12 mouse cellular contexts compared by ENCODE assay signal in the genomic region with DNA sequence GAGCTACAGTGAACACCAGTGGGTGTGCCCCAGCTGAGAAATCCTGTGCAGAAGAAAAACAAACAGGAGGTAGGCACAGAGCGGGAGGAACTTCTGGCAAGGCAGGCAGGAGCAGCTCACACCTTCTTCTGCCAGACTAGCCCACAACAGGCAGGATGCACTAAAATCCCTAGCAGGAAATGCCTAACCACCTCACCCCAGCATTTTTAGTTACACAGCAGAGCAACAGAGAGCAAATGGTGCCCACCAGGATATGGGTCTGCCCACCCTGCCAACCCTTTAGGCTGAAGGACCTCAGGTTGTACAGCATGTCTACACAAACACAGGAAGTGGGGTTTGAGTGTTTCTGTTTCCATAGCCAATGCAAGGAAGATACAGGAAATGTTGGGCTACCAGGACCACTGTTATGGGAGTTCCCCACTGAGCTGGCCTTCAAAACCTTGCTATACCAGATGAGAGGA. TPM values are rescaled to one million over a fixed set of nuclear protein-coding genes. Genes with fewer than 3 reads are reported as not detected.
DNase-seq lines count a peak whose midpoint lies in the region; ATAC-seq lines count a peak whose summit lies in the region.
"Had no signal": no experiment of that assay in that cellular context is flagged by ENCODE, and none has a peak within 500 bp of the region (broad histone marks: within the 10 kb centered on the region; RNA-seq: fewer than 3 reads in every experiment).

No protein-coding gene starts in this region.

- H3K27ac ChIP-seq in intestine, embryonic 15.5 days = peak overlapping the region; percentile 27; the same call in 1 of the 2 replicates
- H3K27ac ChIP-seq: midbrain, embryonic 15.5 days had no signal

- 75% methylated on average over 1 of the region's 1 CpGs for WGBS in intestine, embryonic 15.5 days

- peaks cover 21% of the 10 kb centered on the region for H3K4me1 ChIP-seq in intestine, embryonic 15.5 days (replicated peaks)

- ATAC-seq in intestine, embryonic 15.5 days = no peak
- ATAC-seq in neutrophil, adult 5-6 weeks (ENCODE audit: extremely low read depth, insufficient number of reproducible peaks, low FRiP score, poor library complexity, severe bottlenecking) = peak; percentile 16; the same call in 1 of the 2 replicates
- ATAC-seq: midbrain, embryonic 15.5 days had no signal

- H3K27me3 ChIP-seq in intestine, embryonic 15.5 days (replicated peaks) = no peaks in the 10 kb centered on the region
- H3K27me3 ChIP-seq: midbrain, embryonic 15.5 days had no signal

- no peaks in the 10 kb centered on the region for H3K9me3 ChIP-seq in intestine, embryonic 15.5 days
- H3K9me3 ChIP-seq: midbrain, embryonic 15.5 days had no signal

- no peak overlapping the region for H3K4me3 ChIP-seq in intestine, embryonic 15.5 days (replicated peaks)
- H3K4me3 ChIP-seq: erythroblast, embryonic 14.5 days; midbrain, embryonic 15.5 days had no signal

- no peak overlapping the region for H3K9ac ChIP-seq in intestine, embryonic 15.5 days
- H3K9ac ChIP-seq: midbrain, embryonic 15.5 days had no signal

- no peaks in the 10 kb centered on the region for H3K36me3 ChIP-seq in intestine, embryonic 15.5 days
- H3K36me3 ChIP-seq: midbrain, embryonic 15.5 days had no signal

- peak; percentile 21 for DNase-seq in kidney, postnatal 14 days
- DNase-seq in kidney, adult 9 months = no peak
- DNase-seq in CD8-positive naive resting alpha-beta T cell, adult 2 months (ENCODE audit: low read depth in 2 of 2, low spot score in 2 of 2) = peak; percentile 50 to 65
- DNase-seq in urinary bladder, adult 18-20 months (ENCODE audit: low spot score in 2 of 2) = no peak
- no peak for DNase-seq in adrenal gland, postnatal 4 days (ENCODE audit: low spot score in 2 of 2)
- DNase-seq in spleen, postnatal 4 days (ENCODE audit: low spot score in 2 of 2) = no peak
- DNase-seq: cerebellum, adult 9-11 months; gastrocnemius, postnatal 14 days had no signal

- no peak overlapping the region for H3K4me2 ChIP-seq in intestine, embryonic 15.5 days (replicated peaks)
- H3K4me2 ChIP-seq: midbrain, embryonic 15.5 days had no signal

RNA-seq across cellular contexts. Expression of a gene that starts 4.2 kb away (rescaled TPM):
- polyA plus RNA-seq in intestine, embryonic 15.5 days (2015; fragmentation: Nextera tagmentation; extraction: Ambion mirVana) = 57.8 and 61.8 TPM in 2 replicates
- total RNA-seq in neutrophil, adult 5-6 weeks (2017) = 39.6 and 41.1 TPM in 2 replicates
- 10 to 100 TPM; 50.1 to 52.1 TPM for total RNA-seq in adrenal gland, postnatal 4 days (2021)

RNA-seq across cellular contexts. Expression of a gene that starts 39.0 kb away (rescaled TPM):
- 6.6 TPM in 2 replicates for polyA plus RNA-seq in intestine, embryonic 15.5 days (2015; fragmentation: Nextera tagmentation; extraction: Ambion mirVana)
- total RNA-seq in neutrophil, adult 5-6 weeks (2017) = not detected in 2 replicates
- 1 to 10 TPM; 9.2 to 9.3 TPM for total RNA-seq in adrenal gland, postnatal 4 days (2021)

Comparison
In these comparisons a context has a peak if more than half of its experiments do, and no peak if none do; other contexts are left out.
1. DNase-seq: peak in kidney, postnatal 14 days (single experiment) and CD8-positive naive resting alpha-beta T cell, adult 2 months (2 of 2); none in kidney, adult 9 months (single experiment), urinary bladder, adult 18-20 months (0 of 2), adrenal gland, postnatal 4 days (0 of 2) and spleen, postnatal 4 days (0 of 2).
2. RNA of a gene that starts 39.0 kb away (total RNA-seq): 9.2 to 9.3 TPM in adrenal gland, postnatal 4 days; not detected in neutrophil, adult 5-6 weeks; every median in the first group is over 10 times any median in the second.